Mouse (Mus musculus): ENCODE measurements around the gene Oxct2b.
"Not testable (repeated sequence)": the region's sequence is repeated elsewhere in the genome, so short reads cannot be mapped to it uniquely, and the experiment has no call there.

The Oxct2b gene

DNA sequence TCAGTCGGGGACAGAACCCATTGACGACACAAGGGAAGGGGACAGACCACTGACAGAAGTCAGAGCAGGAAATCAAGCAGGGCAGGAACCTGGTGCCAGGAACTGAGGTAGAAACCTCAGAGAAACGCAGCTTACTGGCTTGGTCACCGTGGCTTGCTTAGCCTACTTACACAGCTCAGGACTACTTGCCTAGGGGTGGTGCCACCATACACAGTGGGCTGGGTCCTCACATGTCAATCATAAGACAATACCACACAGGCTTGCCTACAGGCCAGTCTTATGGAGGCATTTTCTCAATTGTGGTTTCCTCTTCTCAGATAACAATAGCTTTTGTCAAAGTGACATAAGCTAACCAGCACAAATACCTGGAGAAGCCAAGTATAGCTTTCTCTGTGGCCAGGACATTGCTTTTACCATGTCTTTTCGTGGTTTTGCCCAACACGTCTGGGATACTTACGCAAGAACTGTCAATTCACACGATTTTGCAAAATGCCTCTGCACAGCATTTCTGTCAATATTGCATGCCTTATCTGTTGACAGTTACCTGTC lies 3.8 kb upstream of the Oxct2b start:
- DNase-seq (ENCODE audit: low read depth, low spot score): no peak

DNA sequence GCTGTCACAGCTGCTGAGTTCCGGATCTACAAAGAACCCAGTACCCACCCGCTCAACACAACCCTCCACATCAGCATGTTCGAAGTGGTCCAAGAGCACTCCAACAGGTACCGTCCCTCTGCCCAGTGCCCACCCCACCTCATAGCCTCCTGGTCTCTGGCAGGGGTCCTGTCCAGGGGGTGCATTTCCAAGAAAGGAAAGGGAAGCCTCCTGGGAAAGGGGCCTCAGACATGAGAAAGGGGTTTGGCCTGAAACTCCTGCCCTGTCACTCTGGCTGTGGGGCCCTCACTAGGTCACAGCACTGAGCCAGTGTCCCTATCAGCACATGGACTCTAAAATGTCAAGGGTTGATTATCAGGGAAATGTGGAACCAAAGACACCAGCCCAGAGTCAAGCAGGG lies 1.4 kb upstream of the Oxct2b start:
- DNase-seq (ENCODE audit: low read depth, low spot score): not testable (repeated sequence)

DNA sequence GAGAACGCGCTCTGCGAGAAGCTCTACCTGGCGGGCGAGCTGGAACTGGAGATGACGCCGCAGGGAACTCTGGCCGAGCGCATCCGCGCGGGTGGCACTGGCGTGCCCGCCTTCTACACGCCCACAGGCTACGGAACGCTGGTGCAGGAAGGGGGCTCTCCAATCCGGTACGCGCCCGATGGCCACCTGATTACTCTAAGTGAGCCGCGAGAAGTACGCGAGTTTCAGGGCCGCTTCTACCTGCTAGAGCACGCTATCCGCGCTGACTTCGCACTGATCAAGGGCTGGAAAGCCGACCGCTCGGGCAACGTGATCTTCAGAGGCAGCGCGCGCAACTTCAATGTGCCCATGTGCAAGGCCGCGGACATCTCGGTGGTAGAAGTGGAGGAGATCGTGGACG lies 574 bp downstream of the Oxct2b start:
- DNase-seq (ENCODE audit: low read depth, low spot score): not testable (repeated sequence)

- DNase-seq (ENCODE audit: low read depth, low spot score): no peak
Measured at GRCm38 (mm10) chr4:123121286-123121685, 5.2 kb downstream of the Oxct2b start.

- DNase-seq (ENCODE audit: low read depth, low spot score): no peak
Measured at GRCm38 (mm10) chr4:123126626-123127025, 10.6 kb downstream of the Oxct2b start.

DNA sequence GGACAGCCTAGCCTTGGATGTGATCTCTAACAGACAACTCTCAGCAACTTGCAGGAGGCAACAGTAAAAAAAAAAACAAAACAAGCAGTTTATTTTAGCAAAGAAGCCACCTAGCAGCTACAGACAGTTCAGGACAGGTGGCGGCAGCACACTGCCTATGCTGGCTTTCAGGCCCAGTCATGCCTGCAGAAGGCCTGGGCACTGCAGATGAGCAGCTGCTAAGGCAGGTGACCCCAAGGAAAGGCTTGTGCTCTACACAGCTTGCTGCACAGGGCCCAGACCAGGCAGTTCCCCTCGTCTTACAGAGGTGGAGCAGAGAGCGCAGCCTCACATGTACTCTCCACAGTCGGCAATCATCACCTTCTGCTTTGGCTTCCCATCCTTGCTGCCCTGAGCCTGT lies 11.0 kb downstream of the Oxct2b start:
- DNase-seq (ENCODE audit: low read depth, low spot score): no peak

GRCm38 (mm10) chr4:123137551-123137950 lies 21.5 kb downstream of the Oxct2b start:
- DNase-seq (ENCODE audit: low read depth, low spot score): no peak

DNA sequence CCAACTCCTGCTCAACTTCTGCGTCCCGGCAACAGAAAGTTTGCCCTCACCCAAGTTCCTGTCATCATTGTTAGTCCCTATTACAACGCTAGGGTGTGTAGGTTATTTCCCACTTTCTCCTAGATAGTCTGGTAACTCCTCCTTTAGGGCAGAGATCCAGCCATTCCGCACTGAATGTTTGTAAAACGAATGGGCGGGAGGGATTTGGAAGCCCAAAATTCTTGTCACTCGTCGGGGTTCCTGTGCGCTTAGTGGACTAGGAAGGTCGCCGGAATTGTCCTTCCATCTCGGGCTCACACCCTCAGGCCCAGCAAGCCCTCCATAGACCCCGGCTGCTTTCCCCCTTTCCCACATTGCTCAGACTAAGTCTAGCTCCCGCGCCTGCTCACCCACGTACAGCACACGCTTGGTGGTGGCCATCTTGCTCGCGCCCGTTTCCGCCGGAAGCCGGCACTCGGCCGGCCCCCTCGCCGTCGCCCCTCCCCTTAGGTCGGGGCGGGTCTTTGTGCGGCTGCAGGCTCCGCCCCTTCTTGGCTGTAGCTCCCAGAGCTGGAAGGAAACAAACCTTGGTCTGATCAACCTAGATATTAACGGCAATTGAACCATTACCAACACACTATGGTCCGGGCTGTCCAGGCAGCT lies 23.6 kb downstream of the Oxct2b start, which contains the start of gene Ppie:
TSS of gene Ppie (minus strand) at position 439 of the 642 bp plus-strand sequence.
- DNase-seq (ENCODE audit: low read depth, low spot score): peak; percentile 76

DNA sequence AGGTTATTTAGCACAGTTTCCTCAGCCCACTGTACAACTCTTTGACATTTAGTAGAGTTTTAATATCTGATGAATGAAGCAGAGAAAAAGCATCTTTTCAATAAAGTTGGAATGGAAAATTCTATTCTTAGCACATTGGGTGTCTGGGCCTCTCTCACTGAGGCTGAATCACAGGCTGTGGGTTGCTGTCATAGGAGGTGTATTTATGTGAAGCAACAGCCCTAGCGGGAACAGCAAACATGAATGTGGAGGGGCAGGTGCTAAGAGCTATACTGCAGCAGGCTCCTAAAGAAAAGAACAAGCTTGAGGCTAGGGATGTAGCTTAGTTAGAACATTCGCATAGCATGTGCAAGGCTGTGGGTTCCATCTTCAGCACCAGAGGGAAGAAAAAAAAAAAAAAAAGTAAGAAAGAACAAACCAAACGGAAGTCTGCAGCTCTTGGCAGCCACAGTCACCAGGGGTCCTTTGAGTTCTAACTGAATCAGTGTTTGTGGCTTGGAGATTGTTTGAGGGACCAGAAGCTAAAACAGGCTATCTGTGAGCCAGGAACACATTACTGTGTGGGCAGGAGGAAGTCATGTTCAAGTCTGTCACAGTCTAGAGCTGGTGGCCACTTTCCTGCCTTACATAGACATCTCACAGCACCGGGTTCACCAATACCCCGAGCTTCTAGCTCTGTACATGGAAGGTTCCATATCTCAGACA lies 31.5 kb downstream of the Oxct2b start:
- DNase-seq (ENCODE audit: low read depth, low spot score): no peak

- no peak for DNase-seq (ENCODE audit: low read depth, low spot score)
Measured at GRCm38 (mm10) chr4:123152003-123152402, 35.9 kb downstream of the Oxct2b start.

- DNase-seq (ENCODE audit: low read depth, low spot score): no peak
Measured at GRCm38 (mm10) chr4:123152976-123153375, 36.9 kb downstream of the Oxct2b start.

DNA sequence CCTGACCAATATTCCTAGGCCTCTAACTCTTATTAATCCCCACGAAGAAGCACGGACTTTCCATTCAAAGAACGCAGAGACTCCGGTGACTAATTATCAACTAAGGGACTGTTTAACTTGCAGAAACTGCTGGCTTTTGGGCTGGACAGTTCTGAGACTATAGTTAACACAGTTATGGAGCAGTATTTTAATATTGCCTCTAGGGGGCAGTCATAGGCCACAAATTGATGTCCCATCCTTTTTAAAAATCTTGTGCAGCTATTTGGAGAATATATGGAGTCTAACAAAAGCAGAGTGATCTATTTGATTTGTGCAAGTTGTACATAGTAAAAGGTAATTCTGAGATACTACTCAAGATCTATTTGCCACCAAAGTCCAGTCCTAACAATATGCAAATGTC lies 38.9 kb downstream of the Oxct2b start:
- DNase-seq (ENCODE audit: low read depth, low spot score): no peak

DNA sequence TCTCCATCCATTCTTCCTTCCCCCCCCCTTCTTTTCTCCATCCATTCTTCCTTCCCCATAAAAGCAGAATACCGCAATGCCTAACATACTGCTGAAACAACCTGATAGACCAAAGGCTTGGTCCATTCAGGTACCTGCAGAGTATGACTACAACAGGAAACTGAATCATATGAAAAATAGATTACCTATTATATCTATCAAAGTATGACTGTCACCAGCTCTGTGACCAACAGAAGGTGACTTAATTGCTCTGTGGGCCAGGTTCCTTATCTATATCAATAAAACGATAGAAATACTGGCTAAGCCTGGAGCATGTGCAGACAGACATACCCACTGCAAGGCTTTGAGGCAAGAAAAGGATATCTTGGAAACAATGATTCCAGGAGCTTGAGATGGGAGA lies 39.4 kb downstream of the Oxct2b start:
- DNase-seq (ENCODE audit: low read depth, low spot score): no peak

DNA sequence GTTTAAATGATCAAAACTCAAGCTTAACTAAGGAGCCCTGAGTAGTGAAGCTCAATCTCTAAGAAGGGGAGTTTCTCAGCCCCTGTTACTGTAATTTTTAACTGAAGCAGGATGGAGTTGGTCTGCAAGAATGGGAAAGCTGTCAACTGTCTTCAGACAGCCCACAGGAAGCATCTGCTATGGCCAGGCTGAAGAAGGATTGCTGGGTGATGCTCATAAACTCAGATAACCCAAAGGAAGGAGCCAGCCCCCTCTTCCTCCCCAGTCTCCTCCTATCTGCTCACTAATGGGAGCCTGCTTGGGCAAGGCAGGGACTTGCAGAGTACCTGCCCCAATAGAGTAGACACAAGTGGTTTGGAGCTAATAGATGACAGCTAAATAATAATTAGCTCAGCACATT lies 39.8 kb downstream of the Oxct2b start:
- no peak for DNase-seq (ENCODE audit: low read depth, low spot score)

DNA sequence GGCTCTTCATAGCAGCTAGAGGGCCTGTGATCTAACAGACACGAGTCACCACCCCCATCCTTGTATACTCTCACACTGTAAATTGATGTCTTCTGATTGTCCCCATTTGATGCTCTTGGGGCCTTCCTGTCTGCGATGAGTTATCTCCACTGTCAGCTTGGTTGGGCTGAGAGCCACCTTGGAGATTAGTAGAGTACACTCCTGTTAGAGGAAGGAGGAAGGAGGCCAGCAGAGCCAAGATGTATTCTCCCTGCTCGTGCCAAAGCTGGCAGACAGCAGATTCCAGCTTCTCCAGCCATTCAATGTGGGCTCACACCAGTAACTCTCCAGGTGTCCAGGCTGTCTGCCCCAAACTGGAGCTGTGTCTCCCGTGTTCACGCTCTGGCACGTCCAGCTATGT lies 44.5 kb downstream of the Oxct2b start:
- DNase-seq (ENCODE audit: low read depth, low spot score): no peak

- not testable (repeated sequence) for DNase-seq (ENCODE audit: low read depth, low spot score)
Measured at GRCm38 (mm10) chr4:123161251-123161650, 45.2 kb downstream of the Oxct2b start.

GRCm38 (mm10) chr4:123162305-123162917 lies 46.3 kb downstream of the Oxct2b start:
- DNase-seq (ENCODE audit: low read depth, low spot score): no peak

GRCm38 (mm10) chr4:123164157-123164556 lies 48.1 kb downstream of the Oxct2b start:
- DNase-seq (ENCODE audit: low read depth, low spot score): no peak

All from WW6 (cell line).